Mouse (Mus musculus) kidney, embryonic 14.5 days (tissue): Measurements from ENCODE around the gene Fignl1. TPM values are rescaled to one million over a fixed set of nuclear protein-coding genes. Genes with fewer than 3 reads are reported as not detected.

Experiments used
- ATAC-seq: fragments of 200-750 bp; cut with Nextera tagmentation; 2 replicates; pipeline ENCODE4 v1.8.0; 2017; ENCODE audit warnings: moderate number of reproducible peaks, mild to moderate bottlenecking, moderate TSS enrichment, moderate library complexity; ENCODE audit not compliant: low FRiP score, low TSS enrichment
- H3K27ac ChIP-seq: fragments of 300-500 bp; sonication (generic); 2 replicates; pipeline ENCODE4 v1.5.1; 2014; ENCODE audit warnings: low read depth, mild to moderate bottlenecking, low read length, moderate library complexity, mixed read lengths
- H3K27me3 ChIP-seq: fragments of 300-500 bp; sonication (generic); 2 replicates; pipeline ENCODE4 v1.6.1; 2014; ENCODE audit warnings: mild to moderate bottlenecking, low read length; ENCODE audit not compliant: control insufficient read depth, insufficient read depth
- H3K36me3 ChIP-seq: fragments of 300-500 bp; sonication (generic); 2 replicates; pipeline ENCODE4 v1.6.1; 2014; ENCODE audit warnings: low read length, mixed read lengths; ENCODE audit not compliant: control insufficient read depth, insufficient read depth
- H3K4me1 ChIP-seq: fragments of 300-500 bp; sonication (generic); 2 replicates; pipeline ENCODE4 v1.6.1; 2014; ENCODE audit warnings: low read length, mixed read lengths; ENCODE audit not compliant: control insufficient read depth, insufficient read depth
- H3K4me2 ChIP-seq: fragments of 300-500 bp; sonication (generic); replicated peaks from 2 replicates; pipeline ENCODE4 v1.6.1; 2014; ENCODE audit warnings: low read depth, mild to moderate bottlenecking, low read length
- H3K4me3 ChIP-seq: fragments of 300-500 bp; sonication (generic); 2 replicates; pipeline ENCODE4 v1.5.1; 2014; ENCODE audit warnings: mild to moderate bottlenecking, low read length
- H3K9ac ChIP-seq: fragments of 300-500 bp; sonication (generic); 2 replicates; pipeline ENCODE4 v1.6.1; 2014; ENCODE audit warnings: low read depth, mild to moderate bottlenecking, low read length, moderate library complexity
- H3K9me3 ChIP-seq: fragments of 300-500 bp; sonication (generic); 2 replicates; pipeline ENCODE4 v1.6.1; 2016; ENCODE audit warnings: low read length; ENCODE audit not compliant: control insufficient read depth
- WGBS: fragments of 180-500 bp; shearing (Covaris S2); extraction: QIAGEN DNeasy Blood & Tissue Kit; methylation state at CpG from one replicate; pipeline ENCODE4 v1.1.7; 2014; 5-methylcytosine and 5-hydroxymethylcytosine counted together
- polyA plus RNA-seq: library from polyadenylated mRNA; unstranded; fragments of >200 nt; fragmentation: Nextera tagmentation; extraction: Ambion mirVana; gene quantifications from 2 replicates; pipeline ENCODE4 v1.2.1, GENCODE M21; 2014

Fignl1 gene
- polyA plus RNA-seq, 1 experiment from 2014 or later, result 85.4 TPM

DNA sequence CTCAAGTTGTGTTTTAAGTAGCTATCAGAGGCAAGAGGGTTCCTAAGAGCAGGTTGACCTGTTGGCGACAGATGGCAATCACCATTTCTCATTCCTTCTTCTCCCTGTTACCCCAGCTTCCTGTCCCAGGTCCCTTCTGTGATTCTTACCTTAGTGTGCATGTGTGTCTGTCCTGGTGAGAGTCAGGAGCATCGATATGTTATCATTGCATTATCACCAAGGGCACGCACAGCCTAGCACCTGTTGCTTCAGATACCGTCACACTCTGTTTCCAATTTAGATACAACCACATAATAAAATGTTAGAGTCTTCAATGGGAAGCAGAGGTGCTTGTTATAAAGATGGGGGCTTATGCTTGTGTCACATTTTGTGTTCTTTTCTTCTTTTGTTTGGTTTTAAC lies 36.6 kb downstream of the Fignl1 start:
- no peak overlapping the region for H3K9ac ChIP-seq
- 92% methylated on average over 4 of the region's 4 CpGs for WGBS
- H3K27ac ChIP-seq, result no peak overlapping the region
- H3K9me3 ChIP-seq, result no peaks in the 10 kb centered on the region
- no peaks in the 10 kb centered on the region for H3K27me3 ChIP-seq
- no peaks in the 10 kb centered on the region for H3K36me3 ChIP-seq
- ATAC-seq, result no peak
- no peak overlapping the region for H3K4me3 ChIP-seq
- no peak overlapping the region for H3K4me2 ChIP-seq
- H3K4me1 ChIP-seq, result no peaks in the 10 kb centered on the region

DNA sequence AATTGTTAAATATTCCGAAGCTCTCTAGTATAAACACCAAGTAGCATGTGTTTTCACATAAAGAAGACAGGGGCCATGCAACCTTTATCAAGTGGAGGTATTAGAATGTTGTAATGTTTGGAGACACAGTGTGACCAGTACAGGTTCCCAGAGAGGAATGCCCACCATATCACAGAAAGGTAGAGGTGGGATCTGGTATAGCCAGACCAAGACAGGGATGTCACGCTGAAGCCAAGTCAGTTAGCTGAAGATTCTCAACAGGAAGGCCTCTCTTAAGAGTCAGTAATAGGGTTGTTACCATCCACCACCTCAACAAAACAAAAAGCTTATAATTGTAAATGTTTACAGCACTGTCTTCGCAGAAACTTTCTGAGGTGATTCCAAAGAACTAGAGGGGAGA lies 38.1 kb downstream of the Fignl1 start:
- Histone ChIP-seq H3K4me1 (no peaks in the 10 kb centered on the region), H3K27me3 (no peaks in the 10 kb centered on the region), H3K9ac (no peak overlapping the region), H3K4me2 (no peak overlapping the region), H3K36me3 (no peaks in the 10 kb centered on the region), H3K27ac (no peak overlapping the region), H3K9me3 (no peaks in the 10 kb centered on the region), H3K4me3 (no peak overlapping the region)
- ATAC-seq, result no peak
- WGBS, result 84% methylated on average over 3 of the region's 3 CpGs

DNA sequence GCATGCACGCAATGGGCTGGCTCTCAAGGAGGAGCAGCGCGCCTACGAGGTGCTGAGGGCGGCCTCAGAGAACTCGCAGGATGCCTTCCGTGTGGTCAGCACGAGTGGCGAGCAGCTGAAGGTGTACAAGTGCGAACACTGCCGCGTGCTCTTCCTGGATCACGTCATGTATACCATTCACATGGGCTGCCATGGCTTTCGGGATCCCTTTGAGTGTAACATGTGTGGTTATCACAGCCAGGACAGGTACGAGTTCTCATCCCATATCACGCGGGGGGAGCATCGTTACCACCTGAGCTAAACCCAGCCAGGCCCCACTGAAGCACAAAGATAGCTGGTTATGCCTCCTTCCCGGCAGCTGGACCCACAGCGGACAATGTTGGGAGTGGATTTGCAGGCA lies 39.5 kb downstream of the Fignl1 start:
- Histone ChIP-seq H3K36me3 (no peaks in the 10 kb centered on the region), H3K4me3 (no peak overlapping the region), H3K27me3 (no peaks in the 10 kb centered on the region), H3K27ac (no peak overlapping the region), H3K9ac (no peak overlapping the region), H3K9me3 (no peaks in the 10 kb centered on the region), H3K4me2 (no peak overlapping the region), H3K4me1 (no peaks in the 10 kb centered on the region)
- no peak for ATAC-seq
- 94% methylated on average over 20 of the region's 20 CpGs for WGBS

DNA sequence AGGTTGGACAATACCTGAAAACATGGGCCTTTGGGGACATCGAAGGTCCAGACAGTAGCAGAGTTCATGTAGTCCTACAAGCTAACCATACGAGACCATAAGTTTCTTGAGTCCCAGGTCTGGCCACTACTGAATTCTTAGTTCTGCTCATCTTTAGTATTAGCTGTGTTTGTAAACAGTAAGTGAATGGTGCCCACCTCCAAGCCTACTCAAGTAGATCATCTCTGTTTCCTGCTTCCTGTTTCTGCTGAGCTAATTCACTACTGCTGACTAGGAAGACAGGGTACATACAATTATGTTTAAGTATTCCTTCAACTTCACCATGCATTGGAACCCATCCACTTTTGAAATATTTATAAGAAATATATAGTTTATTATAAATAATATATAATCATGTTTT lies 40.7 kb downstream of the Fignl1 start:
- H3K27me3 ChIP-seq, result no peaks in the 10 kb centered on the region
- no peak for ATAC-seq
- H3K36me3 ChIP-seq, result no peaks in the 10 kb centered on the region
- H3K4me2 ChIP-seq, result no peak overlapping the region
- no peaks in the 10 kb centered on the region for H3K4me1 ChIP-seq
- no peak overlapping the region for H3K9ac ChIP-seq
- H3K4me3 ChIP-seq, result no peak overlapping the region
- 94% methylated on average over 2 of the region's 2 CpGs for WGBS
- no peaks in the 10 kb centered on the region for H3K9me3 ChIP-seq
- no peak overlapping the region for H3K27ac ChIP-seq

DNA sequence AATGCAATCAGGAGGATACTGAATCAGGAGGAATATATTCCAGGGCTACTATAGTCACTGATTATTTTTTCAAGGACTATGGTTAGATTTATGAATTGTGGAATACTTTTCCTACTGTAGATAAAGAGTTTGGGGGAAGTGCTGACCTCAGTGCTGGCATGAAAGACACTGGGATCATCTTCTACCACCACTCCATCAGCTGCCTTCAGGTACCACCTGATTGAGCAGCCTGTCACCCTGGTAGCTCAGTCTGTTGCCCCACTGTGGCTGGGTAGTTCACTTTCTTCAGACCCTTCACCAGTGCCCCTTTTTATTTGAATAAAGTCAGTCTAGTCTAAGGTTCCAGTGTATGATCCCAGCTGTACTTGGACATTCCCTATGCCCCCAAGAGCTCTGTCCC lies 42.0 kb downstream of the Fignl1 start:
- Histone ChIP-seq H3K4me3 (no peak overlapping the region), H3K4me2 (no peak overlapping the region), H3K27ac (no peak overlapping the region), H3K9me3 (no peaks in the 10 kb centered on the region), H3K27me3 (no peaks in the 10 kb centered on the region), H3K36me3 (no peaks in the 10 kb centered on the region), H3K9ac (no peak overlapping the region), H3K4me1 (no peaks in the 10 kb centered on the region)
- ATAC-seq, result no peak

DNA sequence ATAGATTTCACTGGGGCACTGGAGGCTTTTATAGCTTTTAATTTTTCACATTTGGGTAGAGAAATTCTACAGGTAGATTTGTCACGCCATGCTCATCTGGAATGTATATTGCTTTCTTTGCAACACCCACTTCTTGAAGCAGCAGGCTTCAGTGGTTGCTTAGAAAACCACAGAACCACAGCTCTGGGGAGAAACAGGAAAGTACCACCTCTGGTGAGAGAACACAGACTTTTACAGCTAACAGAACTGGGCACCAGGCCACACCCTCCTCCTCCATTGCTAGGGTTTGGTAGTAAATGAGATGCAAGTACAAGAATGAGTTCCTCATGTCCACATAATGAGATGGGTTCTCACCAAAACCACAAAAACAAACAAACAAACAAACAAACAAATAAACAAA lies 42.7 kb downstream of the Fignl1 start:
- H3K36me3 ChIP-seq, result no peaks in the 10 kb centered on the region
- WGBS, result 93% methylated on average over 1 of the region's 1 CpGs

DNA sequence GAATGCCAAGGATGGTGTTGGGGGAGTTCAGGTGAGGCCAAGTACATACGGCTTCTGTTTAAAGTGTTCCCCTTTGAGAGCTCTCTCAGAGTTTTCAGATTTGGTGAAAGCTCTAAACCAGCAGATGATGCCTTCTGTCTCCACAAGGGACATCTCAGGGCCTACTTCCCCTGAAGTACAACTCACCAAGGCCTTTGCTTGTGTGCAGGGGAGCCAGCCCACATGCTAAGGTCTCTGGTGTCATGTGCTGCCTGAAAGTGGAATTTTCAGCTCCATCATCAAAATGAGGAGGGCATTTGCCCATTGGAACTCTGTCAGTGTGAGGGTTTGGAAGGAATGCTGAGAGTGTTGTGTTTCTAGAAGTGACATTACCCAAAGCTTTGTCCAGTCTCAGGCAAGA lies 43.3 kb downstream of the Fignl1 start:
- no peak for ATAC-seq
- 83% methylated on average over 1 of the region's 1 CpGs for WGBS
- no peaks in the 10 kb centered on the region for H3K36me3 ChIP-seq
- H3K4me1 ChIP-seq, result no peaks in the 10 kb centered on the region
- H3K27ac ChIP-seq, result no peak overlapping the region
- no peak overlapping the region for H3K4me3 ChIP-seq
- no peak overlapping the region for H3K4me2 ChIP-seq
- H3K9ac ChIP-seq, result no peak overlapping the region
- H3K9me3 ChIP-seq, result no peaks in the 10 kb centered on the region
- no peaks in the 10 kb centered on the region for H3K27me3 ChIP-seq

More for the DNA sequence above, 42.7 kb downstream of the Fignl1 start:
- Histone ChIP-seq H3K4me2 (no peak overlapping the region), H3K4me3 (no peak overlapping the region), H3K9me3 (no peaks in the 10 kb centered on the region), H3K9ac (no peak overlapping the region), H3K4me1 (no peaks in the 10 kb centered on the region), H3K27me3 (no peaks in the 10 kb centered on the region), H3K27ac (no peak overlapping the region)
- ATAC-seq, result no peak

DNA sequence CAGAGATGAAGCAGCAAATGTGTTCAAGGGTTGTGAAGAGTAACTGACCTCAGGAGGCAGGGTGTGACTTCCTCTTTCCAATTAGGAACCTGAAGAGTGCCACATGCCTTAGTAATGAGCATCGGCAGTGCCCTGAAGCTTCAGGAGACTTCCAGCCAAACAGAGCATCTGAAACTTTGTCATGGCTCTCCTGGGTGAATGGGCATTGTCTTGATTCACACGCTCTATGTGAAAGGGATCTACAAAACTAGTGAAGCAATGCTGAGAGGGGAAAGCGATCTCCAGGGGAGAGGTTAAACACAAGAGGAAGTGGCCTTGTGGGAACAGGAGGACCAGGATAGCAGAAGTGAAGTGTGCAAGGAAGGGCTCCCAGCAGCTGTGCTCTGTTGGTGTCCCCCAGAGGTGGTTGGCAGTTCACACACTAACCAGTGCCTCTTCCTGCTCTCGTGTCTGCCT lies 45.5 kb downstream of the Fignl1 start:
- H3K4me3 ChIP-seq, result no peak overlapping the region
- no peak overlapping the region for H3K27ac ChIP-seq
- no peaks in the 10 kb centered on the region for H3K4me1 ChIP-seq
- no peak for ATAC-seq
- H3K27me3 ChIP-seq, result no peaks in the 10 kb centered on the region
- no peak overlapping the region for H3K4me2 ChIP-seq
- H3K36me3 ChIP-seq, result no peaks in the 10 kb centered on the region
- H3K9ac ChIP-seq, result no peak overlapping the region
- no peaks in the 10 kb centered on the region for H3K9me3 ChIP-seq
- 72% methylated on average over 4 of the region's 4 CpGs for WGBS

DNA sequence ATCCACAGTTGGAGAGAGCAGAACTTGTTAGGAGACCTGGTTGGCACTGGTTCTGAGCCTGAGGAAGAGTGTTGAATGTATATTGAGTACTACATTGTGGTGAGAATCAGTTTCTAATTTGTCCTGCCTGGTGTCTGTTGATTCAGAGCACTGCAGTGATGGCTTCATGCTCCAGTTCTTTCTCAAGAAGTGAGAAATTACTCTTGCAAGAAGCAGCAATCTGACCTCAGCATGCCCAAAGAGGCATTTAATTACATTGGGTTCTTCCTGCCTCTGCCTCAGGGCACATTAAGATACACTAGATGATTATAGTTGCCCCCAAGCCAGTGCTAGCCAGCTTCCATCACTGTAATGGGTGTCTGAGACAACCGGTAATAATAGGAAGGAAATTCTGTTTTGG lies 49.9 kb downstream of the Fignl1 start:
- Histone ChIP-seq H3K36me3 (no peaks in the 10 kb centered on the region), H3K4me2 (no peak overlapping the region), H3K4me1 (no peaks in the 10 kb centered on the region), H3K27ac (no peak overlapping the region), H3K9ac (no peak overlapping the region), H3K27me3 (no peaks in the 10 kb centered on the region), H3K9me3 (no peaks in the 10 kb centered on the region), H3K4me3 (no peak overlapping the region)
- WGBS, result 86% methylated on average over 1 of the region's 1 CpGs
- no peak for ATAC-seq

DNA sequence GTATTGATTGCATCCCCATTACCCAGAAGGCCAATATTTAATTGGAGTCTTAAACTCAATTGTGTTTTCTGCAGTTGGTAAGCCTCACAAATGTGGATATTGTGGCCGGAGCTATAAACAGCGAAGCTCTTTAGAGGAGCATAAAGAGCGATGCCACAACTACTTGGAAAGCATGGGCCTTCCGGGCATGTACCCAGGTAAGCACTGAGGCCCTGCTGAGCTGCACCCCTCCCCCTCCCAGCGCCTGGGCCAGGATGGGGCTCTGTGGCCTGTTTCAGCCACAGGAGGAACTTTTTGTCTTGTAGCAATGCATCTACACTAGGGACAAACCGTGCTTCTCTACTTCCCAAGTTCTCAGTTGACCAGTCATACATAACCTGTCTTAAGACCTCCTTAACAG lies 50.6 kb downstream of the Fignl1 start:
- no peaks in the 10 kb centered on the region for H3K27me3 ChIP-seq
- no peak overlapping the region for H3K27ac ChIP-seq
- no peaks in the 10 kb centered on the region for H3K9me3 ChIP-seq
- no peak overlapping the region for H3K4me2 ChIP-seq
- H3K4me1 ChIP-seq, result no peaks in the 10 kb centered on the region
- H3K4me3 ChIP-seq, result no peak overlapping the region
- no peaks in the 10 kb centered on the region for H3K36me3 ChIP-seq
- H3K9ac ChIP-seq, result no peak overlapping the region
- ATAC-seq, result no peak
- 82% methylated on average over 6 of the region's 6 CpGs for WGBS
